In genomic region chr4:47671362-47671761, GRCm38 (mm10) we compare ENCODE assay signal across 21 mouse cellular contexts.
DNase-seq lines count a peak whose midpoint lies in the region; TF ChIP-seq lines count a peak whose summit lies in the region.
"Had no signal": no experiment of that assay in that cellular context is flagged by ENCODE, and none has a peak within 500 bp of the region (broad histone marks: within the 10 kb centered on the region; RNA-seq: fewer than 3 reads in every experiment).

No protein-coding gene starts in this region.

- no peaks in the 10 kb centered on the region for H3K27me3 ChIP-seq in myocyte (ENCODE audit: control insufficient read depth, insufficient read depth, insufficient read length)
- H3K27me3 ChIP-seq: forebrain, embryonic 15.5 days; hindbrain, embryonic 12.5 days; limb, embryonic 12.5 days; liver, embryonic 15.5 days; lung, embryonic 15.5 days; midbrain, embryonic 13.5 days had no signal

- H3K79me2 ChIP-seq in myocyte (ENCODE audit: control insufficient read depth, insufficient read depth), result no peaks in the 10 kb centered on the region

- H3K36me3 ChIP-seq in myocyte (ENCODE audit: control insufficient read depth, insufficient read depth), result no peaks in the 10 kb centered on the region
- H3K36me3 ChIP-seq: embryonic facial prominence, embryonic 13.5 days; forebrain, embryonic 10.5 days; forebrain, embryonic 15.5 days; hindbrain, embryonic 12.5 days; limb, embryonic 12.5 days; liver, embryonic 15.5 days; lung, embryonic 15.5 days; midbrain, embryonic 13.5 days had no signal

- intact Hi-C loops in gastrocnemius, postnatal 14 days (cut with DNase I; ENCODE audit: low total_unique reads), result no loop called here

- no peak for TF ChIP-seq POLR2A in myocyte (IDR thresholded peaks at IDR 0.05; ENCODE audit: insufficient read length, low read depth)

- peak; percentile 40 for DNase-seq in gastrocnemius, postnatal 25 days
- DNase-seq in gastrocnemius, postnatal 14 days, result no peak
- DNase-seq in NIH3T3 (ENCODE audit: low read depth), result peak; percentile 29
- DNase-seq in adrenal gland, adult 8-10 months, result peak; percentile 70
- DNase-seq in kidney, postnatal 36 days, result no peak
- DNase-seq: B cell, adult 2 months; cerebellum, adult 11-12 months; cerebellum, adult 9-11 months; heart, postnatal 14 days; kidney, adult 9 months; kidney, postnatal 10 days; thymus, postnatal 4 days had no signal

- no peak overlapping the region for H3ac ChIP-seq in myocyte (ENCODE audit: control insufficient read depth, insufficient read length)

- no peak overlapping the region for H3K4me3 ChIP-seq in myocyte
- H3K4me3 ChIP-seq: embryonic facial prominence, embryonic 13.5 days; forebrain, embryonic 10.5 days; forebrain, embryonic 15.5 days; hindbrain, embryonic 12.5 days; limb, embryonic 12.5 days; liver, embryonic 15.5 days; lung, embryonic 15.5 days; midbrain, embryonic 13.5 days had no signal

- H3K4me2 ChIP-seq in myocyte (ENCODE audit: low read depth), result peak overlapping the region; percentile 27
- H3K4me2 ChIP-seq: embryonic facial prominence, embryonic 13.5 days; forebrain, embryonic 15.5 days; hindbrain, embryonic 12.5 days; limb, embryonic 12.5 days; liver, embryonic 15.5 days; lung, embryonic 15.5 days; midbrain, embryonic 13.5 days had no signal

TF ChIP-seq in myocyte, 11 proteins besides CTCF, POLR2A, EP300 and RAD21:
- TF ChIP-seq USF1 (IDR thresholded peaks at IDR 0.05; ENCODE audit: low read depth) (no peak), TCF3 (IDR thresholded peaks at IDR 0.05; ENCODE audit: insufficient read length, low read depth) (no peak), MAX (IDR thresholded peaks at IDR 0.05; ENCODE audit: low read depth) (no peak), TCF12 (IDR thresholded peaks at IDR 0.05; ENCODE audit: insufficient read depth, poor library complexity, severe bottlenecking) (no peak), POLR2AphosphoS2 (IDR thresholded peaks at IDR 0.05; ENCODE audit: insufficient read length, low read depth) (no peak), REST (IDR thresholded peaks at IDR 0.05; ENCODE audit: insufficient read depth, insufficient read length) (no peak), SRF (IDR thresholded peaks at IDR 0.05; ENCODE audit: control insufficient read depth, insufficient read length, low read depth) (no peak), CEBPB (IDR thresholded peaks at IDR 0.05; ENCODE audit: insufficient read depth, poor library complexity, severe bottlenecking) (no peak), MYOG (IDR thresholded peaks at IDR 0.05; ENCODE audit: control insufficient read depth in 1 of 3, insufficient read depth in 1 of 3, insufficient read length in 2 of 3, low read depth in 2 of 3) (no peak), MYOD1 (IDR thresholded peaks at IDR 0.05; ENCODE audit: control insufficient read depth in 1 of 3, insufficient read length in 2 of 3, low read depth in 2 of 3) (no peak), E2F4 (IDR thresholded peaks at IDR 0.05; ENCODE audit: insufficient read depth) (no peak)

Comparison
In these comparisons a context has a peak if more than half of its experiments do, and no peak if none do; other contexts are left out.
1. DNase-seq: peak in gastrocnemius, postnatal 25 days (single experiment), NIH3T3 (single experiment) and adrenal gland, adult 8-10 months (single experiment); none in gastrocnemius, postnatal 14 days (single experiment) and kidney, postnatal 36 days (0 of 2).